Mouse (Mus musculus) kidney, embryonic 14.5 days (tissue): ENCODE data around the gene Cdkal1. TPM values are rescaled to one million over a fixed set of nuclear protein-coding genes. Genes with fewer than 3 reads are reported as not detected.

ENCODE experiments used
- ATAC-seq: fragments of 200-750 bp; cut with Nextera tagmentation; 2 replicates; pipeline ENCODE4 v1.8.0; 2017; ENCODE audit warnings: moderate number of reproducible peaks, mild to moderate bottlenecking, moderate TSS enrichment, moderate library complexity; ENCODE audit not compliant: low FRiP score, low TSS enrichment
- H3K27ac ChIP-seq: fragments of 300-500 bp; sonication (generic); 2 replicates; pipeline ENCODE4 v1.5.1; 2014; ENCODE audit warnings: low read depth, mild to moderate bottlenecking, low read length, moderate library complexity, mixed read lengths
- H3K27me3 ChIP-seq: fragments of 300-500 bp; sonication (generic); 2 replicates; pipeline ENCODE4 v1.6.1; 2014; ENCODE audit warnings: mild to moderate bottlenecking, low read length; ENCODE audit not compliant: control insufficient read depth, insufficient read depth
- H3K36me3 ChIP-seq: fragments of 300-500 bp; sonication (generic); 2 replicates; pipeline ENCODE4 v1.6.1; 2014; ENCODE audit warnings: low read length, mixed read lengths; ENCODE audit not compliant: control insufficient read depth, insufficient read depth
- H3K4me1 ChIP-seq: fragments of 300-500 bp; sonication (generic); 2 replicates; pipeline ENCODE4 v1.6.1; 2014; ENCODE audit warnings: low read length, mixed read lengths; ENCODE audit not compliant: control insufficient read depth, insufficient read depth
- H3K4me2 ChIP-seq: fragments of 300-500 bp; sonication (generic); replicated peaks from 2 replicates; pipeline ENCODE4 v1.6.1; 2014; ENCODE audit warnings: low read depth, mild to moderate bottlenecking, low read length
- H3K4me3 ChIP-seq: fragments of 300-500 bp; sonication (generic); 2 replicates; pipeline ENCODE4 v1.5.1; 2014; ENCODE audit warnings: mild to moderate bottlenecking, low read length
- H3K9ac ChIP-seq: fragments of 300-500 bp; sonication (generic); 2 replicates; pipeline ENCODE4 v1.6.1; 2014; ENCODE audit warnings: low read depth, mild to moderate bottlenecking, low read length, moderate library complexity
- H3K9me3 ChIP-seq: fragments of 300-500 bp; sonication (generic); 2 replicates; pipeline ENCODE4 v1.6.1; 2016; ENCODE audit warnings: low read length; ENCODE audit not compliant: control insufficient read depth
- WGBS: fragments of 180-500 bp; shearing (Covaris S2); extraction: QIAGEN DNeasy Blood & Tissue Kit; methylation state at CpG from one replicate; pipeline ENCODE4 v1.1.7; 2014; 5-methylcytosine and 5-hydroxymethylcytosine counted together
- polyA plus RNA-seq: library from polyadenylated mRNA; unstranded; fragments of >200 nt; fragmentation: Nextera tagmentation; extraction: Ambion mirVana; gene quantifications from 2 replicates; pipeline ENCODE4 v1.2.1, GENCODE M21; 2014

Cdkal1 gene
- polyA plus RNA-seq, 1 experiment from 2014 or later: 35.9 TPM

GRCm38 (mm10) chr13:29208749-29209148, 646.7 kb downstream of the Cdkal1 start:
- Histone ChIP-seq H3K27ac (no peak overlapping the region), H3K4me1 (peaks cover 11% of the 10 kb centered on the region; the same call in 1 of the 2 replicates), H3K4me2 (no peak overlapping the region), H3K4me3 (no peak overlapping the region), H3K9me3 (peaks cover 7% of the 10 kb centered on the region; the same call in 1 of the 2 replicates), H3K27me3 (no peaks in the 10 kb centered on the region), H3K36me3 (no peaks in the 10 kb centered on the region), H3K9ac (no peak overlapping the region)
- 94% methylated on average over 6 of the region's 6 CpGs for WGBS
- no peak for ATAC-seq

- Histone ChIP-seq H3K27me3 (no peaks in the 10 kb centered on the region), H3K36me3 (no peaks in the 10 kb centered on the region), H3K27ac (no peak overlapping the region), H3K4me1 (no peaks in the 10 kb centered on the region), H3K4me2 (no peak overlapping the region), H3K9ac (no peak overlapping the region), H3K4me3 (no peak overlapping the region), H3K9me3 (peaks cover 7% of the 10 kb centered on the region; the same call in 1 of the 2 replicates)
- no peak for ATAC-seq
- WGBS: 83% methylated on average over 5 of the region's 5 CpGs
These were observed 651.6 kb downstream of the Cdkal1 start for GRCm38 (mm10) chr13:29203856-29204255.

DNA sequence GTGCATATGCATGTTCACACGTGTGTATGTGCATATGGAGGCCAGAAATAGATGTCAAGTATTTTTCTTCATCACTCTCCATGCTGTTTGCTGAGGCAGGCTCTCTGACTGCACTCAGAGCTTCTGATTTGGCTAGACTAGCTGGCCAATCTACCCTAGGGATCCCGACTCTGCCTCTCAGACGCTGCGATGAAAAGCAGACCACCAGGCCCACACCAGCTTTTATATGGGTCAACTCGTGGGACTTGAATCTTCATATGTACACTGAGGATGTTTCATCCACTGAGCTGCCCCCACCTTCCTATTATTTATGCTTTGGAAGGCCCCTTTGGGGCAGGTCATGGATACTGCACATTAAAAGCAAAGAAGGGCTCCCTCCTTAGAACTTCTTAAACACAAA, 652.0 kb downstream of the Cdkal1 start:
- H3K4me3 ChIP-seq: no peak overlapping the region

DNA sequence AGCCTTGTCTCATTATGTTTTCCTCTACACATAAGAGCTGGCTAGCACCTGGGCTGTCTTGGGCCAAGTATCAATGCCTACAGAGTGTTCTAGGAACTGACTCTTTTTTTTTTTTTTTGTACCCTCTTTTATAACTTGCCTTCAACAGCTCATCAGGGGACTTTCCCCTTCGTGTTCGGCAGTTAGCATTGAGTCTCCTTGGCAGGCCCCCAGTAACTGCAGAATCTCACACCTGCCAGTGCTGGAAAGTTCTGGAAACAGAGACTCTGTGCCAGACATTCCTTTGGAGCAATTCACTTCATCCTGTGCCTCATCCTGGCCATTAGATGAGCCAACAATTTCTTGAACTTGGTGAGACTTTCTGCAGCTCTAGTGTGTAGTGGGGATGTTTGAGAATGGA, 652.9 kb downstream of the Cdkal1 start:
- Histone ChIP-seq H3K9me3 (no peaks in the 10 kb centered on the region), H3K4me3 (no peak overlapping the region), H3K4me1 (no peaks in the 10 kb centered on the region), H3K27me3 (no peaks in the 10 kb centered on the region), H3K36me3 (no peaks in the 10 kb centered on the region), H3K4me2 (no peak overlapping the region), H3K9ac (no peak overlapping the region), H3K27ac (no peak overlapping the region)
- ATAC-seq: no peak
- 52% methylated on average over 2 of the region's 2 CpGs for WGBS

More for the DNA sequence above, 652.0 kb downstream of the Cdkal1 start:
- no peak overlapping the region for H3K9ac ChIP-seq
- ATAC-seq: no peak
- peaks cover 5% of the 10 kb centered on the region; the same call in 1 of the 2 replicates for H3K9me3 ChIP-seq
- no peaks in the 10 kb centered on the region for H3K27me3 ChIP-seq
- no peak overlapping the region for H3K4me2 ChIP-seq
- no peak overlapping the region for H3K27ac ChIP-seq
- no peaks in the 10 kb centered on the region for H3K36me3 ChIP-seq
- WGBS: 86% methylated on average over 5 of the region's 5 CpGs
- no peaks in the 10 kb centered on the region for H3K4me1 ChIP-seq

GRCm38 (mm10) chr13:29199679-29200078, 655.8 kb downstream of the Cdkal1 start:
- H3K9ac ChIP-seq: no peak overlapping the region
- no peaks in the 10 kb centered on the region for H3K27me3 ChIP-seq
- H3K36me3 ChIP-seq: no peaks in the 10 kb centered on the region
- no peaks in the 10 kb centered on the region for H3K4me1 ChIP-seq
- no peak overlapping the region for H3K4me2 ChIP-seq
- peak; percentile 57; the same call in 1 of the 2 replicates for ATAC-seq
- no peaks in the 10 kb centered on the region for H3K9me3 ChIP-seq
- no peak overlapping the region for H3K4me3 ChIP-seq
- H3K27ac ChIP-seq: no peak overlapping the region; the same call in 1 of the 2 replicates
- WGBS: 25% methylated on average over 6 of the region's 6 CpGs

DNA sequence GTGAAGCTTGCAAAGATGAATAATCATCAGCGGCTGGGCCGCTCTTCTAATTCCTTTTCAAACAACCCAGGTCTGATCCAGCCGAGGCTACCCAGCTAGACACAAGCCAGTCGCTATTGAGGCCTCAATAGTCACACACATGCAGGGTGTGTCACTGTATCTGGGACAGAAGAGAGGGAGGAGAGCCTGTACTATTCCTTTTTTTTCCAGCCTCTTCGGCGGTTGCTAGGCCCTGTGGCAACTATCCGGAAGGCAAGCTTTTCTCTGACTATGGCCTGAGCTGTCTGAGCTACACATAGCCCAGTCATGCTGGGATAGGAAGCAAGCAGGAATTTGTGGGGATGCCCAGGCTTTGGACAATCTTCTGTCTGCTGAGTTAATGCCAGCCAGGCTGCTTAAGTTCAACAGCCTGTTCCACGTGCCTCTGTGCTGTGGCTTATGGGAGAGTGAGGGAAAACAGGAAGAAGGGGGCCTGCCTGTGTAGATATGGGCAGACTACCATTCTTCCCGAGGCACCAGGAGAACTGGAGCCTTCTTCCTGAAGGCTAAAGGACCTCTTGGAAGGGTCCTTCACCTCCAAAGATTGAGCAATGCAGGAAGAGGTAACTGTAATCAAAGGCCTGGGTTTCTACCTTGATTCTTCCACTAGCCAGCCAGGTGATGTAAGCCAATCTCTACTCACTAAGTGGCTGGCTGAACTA, 658.5 kb downstream of the Cdkal1 start:
- H3K9ac ChIP-seq: no peak overlapping the region
- no peak overlapping the region for H3K4me3 ChIP-seq
- ATAC-seq: no peak
- no peak overlapping the region for H3K4me2 ChIP-seq
- H3K4me1 ChIP-seq: no peaks in the 10 kb centered on the region
- no peaks in the 10 kb centered on the region for H3K27me3 ChIP-seq
- no peak overlapping the region for H3K27ac ChIP-seq
- H3K36me3 ChIP-seq: no peaks in the 10 kb centered on the region
- H3K9me3 ChIP-seq: no peaks in the 10 kb centered on the region
- 62% methylated on average over 9 of the region's 9 CpGs for WGBS

GRCm38 (mm10) chr13:29195722-29196121, 659.8 kb downstream of the Cdkal1 start:
- no peaks in the 10 kb centered on the region for H3K27me3 ChIP-seq
- no peaks in the 10 kb centered on the region for H3K4me1 ChIP-seq
- H3K9ac ChIP-seq: no peak overlapping the region
- H3K4me2 ChIP-seq: no peak overlapping the region
- H3K36me3 ChIP-seq: no peaks in the 10 kb centered on the region
- H3K27ac ChIP-seq: no peak overlapping the region
- WGBS: 40% methylated on average over 4 of the region's 4 CpGs
- H3K4me3 ChIP-seq: no peak overlapping the region
- no peak for ATAC-seq
- no peaks in the 10 kb centered on the region for H3K9me3 ChIP-seq

GRCm38 (mm10) chr13:29194946-29195345, 660.5 kb downstream of the Cdkal1 start:
- no peaks in the 10 kb centered on the region for H3K36me3 ChIP-seq
- H3K27ac ChIP-seq: no peak overlapping the region
- no peak overlapping the region for H3K4me2 ChIP-seq
- H3K4me3 ChIP-seq: no peak overlapping the region
- no peak for ATAC-seq
- no peaks in the 10 kb centered on the region for H3K9me3 ChIP-seq
- 68% methylated on average over 4 of the region's 4 CpGs for WGBS
- no peaks in the 10 kb centered on the region for H3K4me1 ChIP-seq
- no peak overlapping the region for H3K9ac ChIP-seq
- no peaks in the 10 kb centered on the region for H3K27me3 ChIP-seq

DNA sequence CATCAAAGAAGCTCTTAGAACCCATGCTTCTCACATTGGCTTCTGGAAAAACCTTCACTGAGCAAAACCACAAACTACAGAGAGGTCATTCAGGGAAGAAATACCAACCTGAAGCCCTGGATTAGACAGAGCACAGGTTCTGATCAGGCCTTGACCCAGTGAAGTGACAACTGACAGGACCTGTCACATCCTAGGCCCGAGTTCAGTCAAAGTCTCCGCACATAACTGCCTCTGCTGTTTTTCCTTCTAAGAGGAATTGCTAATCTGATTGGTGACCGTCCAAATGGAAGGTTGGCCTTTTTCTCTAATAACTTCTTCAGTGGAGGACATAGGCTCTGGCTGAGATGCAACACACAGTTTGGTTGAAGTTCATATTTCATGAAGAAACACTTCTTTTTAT, 662.8 kb downstream of the Cdkal1 start:
- H3K36me3 ChIP-seq: no peaks in the 10 kb centered on the region
- no peak overlapping the region for H3K4me3 ChIP-seq
- H3K27ac ChIP-seq: no peak overlapping the region
- H3K9ac ChIP-seq: no peak overlapping the region
- WGBS: 83% methylated on average over 3 of the region's 3 CpGs
- no peaks in the 10 kb centered on the region for H3K9me3 ChIP-seq
- H3K4me1 ChIP-seq: no peaks in the 10 kb centered on the region
- H3K27me3 ChIP-seq: no peaks in the 10 kb centered on the region
- ATAC-seq: no peak
- H3K4me2 ChIP-seq: no peak overlapping the region
